Mouse (Mus musculus) CH12.LX (cell line): ENCODE data around the gene Fam189a2. TPM values are rescaled to one million over a fixed set of nuclear protein-coding genes. Genes with fewer than 3 reads are reported as not detected.

Source experiments
- DNase-seq: peaks from one replicate; pipeline ENCODE4 v3.0.0-alpha.2; 2013; ENCODE audit errors: extremely low read depth
- H3K27ac ChIP-seq: 2 replicates; pipeline ENCODE4 v1.5.1; 2012; ENCODE audit warnings: low read depth, mild to moderate bottlenecking, control low read depth, moderate library complexity; ENCODE audit not compliant: insufficient read depth
- H3K27me3 ChIP-seq: replicated peaks from 2 replicates; pipeline ENCODE3; 2012; ENCODE audit warnings: inconsistent platforms
- H3K36me3 ChIP-seq, 2 experiments: replicated peaks in 1 of 2; 2 replicates each; pipeline versions ENCODE3 to v1.6.1; 2012; ENCODE audit warnings: inconsistent platforms in 1 of 2, low read length in 1 of 2, mild to moderate bottlenecking in 1 of 2, mixed read lengths in 1 of 2, moderate library complexity in 1 of 2; ENCODE audit not compliant: control insufficient read depth in 1 of 2, insufficient read depth in 1 of 2
- H3K4me1 ChIP-seq, 2 experiments: 2 replicates each; pipeline ENCODE4 v1.6.1; 2012; ENCODE audit warnings: inconsistent platforms in 1 of 2, moderate library complexity in 1 of 2; ENCODE audit not compliant: insufficient read depth in 2 of 2, control insufficient read depth in 1 of 2
- H3K4me2 ChIP-seq: 2 replicates; pipeline ENCODE4 v1.6.1; 2012; ENCODE audit warnings: low read depth, mild to moderate bottlenecking, control low read depth; ENCODE audit not compliant: poor library complexity, insufficient read depth, severe bottlenecking
- H3K4me3 ChIP-seq, 3 experiments: fragments of 150-350 bp in 1 of 3; sonication (generic) in 1 of 3; replicated peaks in 1 of 3; 2 replicates each; pipeline versions ENCODE3 to v1.5.1; 2011 to 2012; ENCODE audit warnings: low read depth in 2 of 3, low read length in 2 of 3, mild to moderate bottlenecking in 2 of 3, moderate library complexity in 2 of 3, control low read depth in 1 of 3, improper control_type of control experiment in 1 of 3, inconsistent platforms in 1 of 3, mixed read lengths in 1 of 3; ENCODE audit not compliant: poor library complexity in 1 of 3
- H3K79me2 ChIP-seq: replicated peaks from 2 replicates; pipeline ENCODE4 v1.6.1; 2012; ENCODE audit warnings: mild to moderate bottlenecking, moderate library complexity; ENCODE audit not compliant: control insufficient read depth, poor library complexity, insufficient read depth, severe bottlenecking; ENCODE audit errors: extremely low read depth
- H3K9ac ChIP-seq: 2 replicates; pipeline ENCODE4 v1.6.1; 2012; ENCODE audit warnings: low read depth, mild to moderate bottlenecking, control low read depth, moderate library complexity; ENCODE audit not compliant: insufficient read depth
- H3K9me3 ChIP-seq: replicated peaks from 2 replicates; pipeline ENCODE3; 2012; ENCODE audit warnings: low read length, inconsistent platforms, mixed read lengths
- BHLHE40 ChIP-seq: IDR thresholded peaks from 2 replicates; pipeline ENCODE4 v1.6.1; 2011; ENCODE audit warnings: mild to moderate bottlenecking, low read depth, low read length, improper control_type of control experiment
- CHD2 ChIP-seq: IDR thresholded peaks from 2 replicates; pipeline ENCODE4 v1.6.1; 2011; ENCODE audit warnings: low read length, improper control_type of control experiment
- CTCF ChIP-seq, 2 experiments: IDR thresholded peaks in 1 of 2; conservative IDR thresholded peaks in 1 of 2; 2 replicates each; pipeline ENCODE4 v1.5.1; 2011 to 2012; ENCODE audit warnings: low read depth in 2 of 2, low read length in 2 of 2, improper control_type of control experiment in 1 of 2, inconsistent platforms in 1 of 2, mild to moderate bottlenecking in 1 of 2, moderate library complexity in 1 of 2
- E2F4 ChIP-seq: IDR thresholded peaks from 2 replicates; pipeline ENCODE4 v1.6.1; 2011; ENCODE audit warnings: low read depth, low read length, improper control_type of control experiment; ENCODE audit not compliant: insufficient replicate concordance
- ELF1 ChIP-seq: IDR thresholded peaks from 2 replicates; pipeline ENCODE4 v1.6.1; 2014; ENCODE audit warnings: low read depth, mild to moderate bottlenecking, inconsistent platforms, low read length, improper control_type of control experiment
- ETS1 ChIP-seq: conservative IDR thresholded peaks from 2 replicates; pipeline ENCODE4 v1.6.1; 2012; ENCODE audit warnings: low read depth, mild to moderate bottlenecking, inconsistent platforms, low read length, improper control_type of control experiment, moderate library complexity
- HCFC1 ChIP-seq: IDR thresholded peaks from 2 replicates; pipeline ENCODE4 v1.6.1; 2012; ENCODE audit warnings: low read depth, mild to moderate bottlenecking, inconsistent platforms, low read length, improper control_type of control experiment
- IRF4 ChIP-seq: IDR thresholded peaks from 2 replicates; pipeline ENCODE4 v1.6.1; 2014; ENCODE audit warnings: low read depth, mild to moderate bottlenecking, inconsistent platforms, low read length, improper control_type of control experiment
- JUND ChIP-seq: conservative IDR thresholded peaks from 2 replicates; pipeline ENCODE4 v1.6.1; 2011; ENCODE audit warnings: low read depth, low read length, improper control_type of control experiment
- MAX ChIP-seq: IDR thresholded peaks from 2 replicates; pipeline ENCODE4 v1.6.1; 2011; ENCODE audit warnings: low read length, improper control_type of control experiment
- MAZ ChIP-seq: IDR thresholded peaks from 2 replicates; pipeline ENCODE4 v1.6.1; 2012; ENCODE audit warnings: low read depth, mild to moderate bottlenecking, inconsistent platforms, low read length, improper control_type of control experiment, moderate library complexity
- MXI1 ChIP-seq: IDR thresholded peaks from 2 replicates; pipeline ENCODE4 v1.6.1; 2011; ENCODE audit warnings: mild to moderate bottlenecking, low read depth, low read length, improper control_type of control experiment
- NELFE ChIP-seq: IDR thresholded peaks from 2 replicates; pipeline ENCODE4 v1.6.1; 2011; ENCODE audit warnings: low read depth, low read length, improper control_type of control experiment
- NRF1 ChIP-seq: IDR thresholded peaks from 2 replicates; pipeline ENCODE4 v1.6.1; 2014; ENCODE audit warnings: low read depth, mild to moderate bottlenecking, inconsistent platforms, low read length, improper control_type of control experiment, moderate library complexity
- POLR2A ChIP-seq: IDR thresholded peaks from 2 replicates; pipeline ENCODE4 v1.6.1; 2011; ENCODE audit warnings: low read depth, mild to moderate bottlenecking, improper control_type of control experiment, low read length
- POLR2AphosphoS2 ChIP-seq: IDR thresholded peaks from 2 replicates; pipeline ENCODE4 v1.6.1; 2011; ENCODE audit warnings: low read depth, low read length, improper control_type of control experiment
- RCOR1 ChIP-seq: conservative IDR thresholded peaks from 2 replicates; pipeline ENCODE4 v1.6.1; 2012; ENCODE audit warnings: low read depth, mild to moderate bottlenecking, inconsistent platforms, low read length, improper control_type of control experiment
- SIN3A ChIP-seq: IDR thresholded peaks from 2 replicates; pipeline ENCODE4 v1.6.1; 2012; ENCODE audit warnings: low read length, improper control_type of control experiment, inconsistent platforms
- SMC3 ChIP-seq: IDR thresholded peaks from 2 replicates; pipeline ENCODE4 v1.6.1; 2011; ENCODE audit warnings: low read depth, low read length, improper control_type of control experiment
- TBP ChIP-seq: conservative IDR thresholded peaks from 2 replicates; pipeline ENCODE4 v1.6.1; 2011; ENCODE audit warnings: low read depth, low read length, improper control_type of control experiment
- TCF12 ChIP-seq: IDR thresholded peaks from 2 replicates; pipeline ENCODE4 v1.6.1; 2014; ENCODE audit warnings: low read depth, mild to moderate bottlenecking, inconsistent platforms, low read length, improper control_type of control experiment
- UBTF ChIP-seq: IDR thresholded peaks from 2 replicates; pipeline ENCODE4 v1.6.1; 2012; ENCODE audit warnings: low read depth, mild to moderate bottlenecking, inconsistent platforms, low read length, improper control_type of control experiment, moderate library complexity
- USF1 ChIP-seq: IDR thresholded peaks from 2 replicates; pipeline ENCODE4 v1.6.1; 2014; ENCODE audit warnings: low read depth, mild to moderate bottlenecking, inconsistent platforms, low read length, improper control_type of control experiment
- USF2 ChIP-seq: conservative IDR thresholded peaks from 2 replicates; pipeline ENCODE4 v1.6.1; 2011; ENCODE audit warnings: low read depth, low read length, improper control_type of control experiment
- ZMIZ1 ChIP-seq: IDR thresholded peaks from 2 replicates; pipeline ENCODE4 v1.6.1; 2012; ENCODE audit warnings: low read depth, mild to moderate bottlenecking, inconsistent platforms, low read length, improper control_type of control experiment
- dilution Hi-C: fragments of 300-500 bp; cut with MboI; formaldehyde crosslinking; loops from 2 replicates; pipeline ENCODE4 v1.14.3; 2020; ENCODE audit warnings: low sequenced_read_pairs; ENCODE audit not compliant: extremely low pct_unique_long_range_greater_than_20kb, extremely low pct_ligation_motif_present
- in situ Hi-C: fragments of 300-500 bp; cut with MboI; formaldehyde crosslinking; loops from 3 replicates; pipeline ENCODE4 v1.14.3; 2019; ENCODE audit warnings: low sequenced_read_pairs, low pct_ligation_motif_present, low pct_unique_long_range_greater_than_20kb, mixed read lengths
- polyA plus RNA-seq: library from polyadenylated mRNA; unstranded; fragments of >175 nt; gene quantifications from 2 replicates; pipeline ENCODE4 v1.2.1, GENCODE M21; 2012; ENCODE audit warnings: low read depth; ENCODE audit not compliant: insufficient read length
- total RNA-seq, 2 experiments: library from RNA; depleted of rRNA; stranded (reverse); fragments of 300-350 nt in 1 of 2; fragments of >200 nt in 1 of 2; gene quantifications; 2 replicates each; pipeline ENCODE4 v1.2.3; 2012 to 2014

Gene Fam189a2
- total and polyA plus RNA-seq, 3 experiments: not detected

DNA sequence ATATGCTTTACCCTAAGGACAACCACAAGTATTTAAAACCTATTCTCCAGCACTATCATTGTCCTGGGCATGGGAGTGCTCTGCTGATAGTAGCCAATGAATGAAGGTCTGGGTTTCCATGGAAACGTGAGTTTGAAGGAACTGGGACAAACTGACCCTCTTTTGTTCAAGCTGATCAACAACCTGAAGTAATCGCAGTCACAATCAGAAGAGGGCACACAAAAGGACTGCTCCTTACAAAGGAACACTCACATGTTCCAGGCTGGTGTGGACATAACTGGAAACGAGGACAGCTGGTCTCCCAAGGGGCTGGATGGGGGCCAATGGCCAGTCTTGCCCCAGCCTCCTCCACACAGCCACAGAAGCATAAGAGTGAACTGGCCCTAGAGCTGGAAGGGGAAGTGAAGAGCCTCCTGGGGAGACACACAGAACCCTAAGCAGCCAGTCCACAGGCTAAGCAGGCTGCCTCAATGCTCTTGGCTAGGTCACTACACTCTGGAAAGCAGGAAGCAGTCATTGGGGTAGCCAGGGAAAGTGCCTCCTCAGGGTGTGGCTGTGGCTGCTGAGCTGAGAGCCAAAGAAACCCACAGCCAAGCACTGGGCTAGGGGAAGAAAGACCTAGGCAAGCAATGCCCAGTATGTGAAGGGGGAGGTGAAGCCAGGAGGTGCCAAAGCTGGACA lies 14.0 kb downstream of the Fam189a2 start:
- Histone ChIP-seq H3K4me3 (no peak overlapping the region), H3K36me3 (no peaks in the 10 kb centered on the region), H3K4me2 (no peak overlapping the region), H3K79me2 (no peaks in the 10 kb centered on the region), H3K27ac (no peak overlapping the region), H3K9me3 (no peaks in the 10 kb centered on the region), H3K9ac (no peak overlapping the region), H3K27me3 (no peaks in the 10 kb centered on the region), H3K4me1 (peaks cover 0 to 7% of the 10 kb centered on the region in 2 experiments; a peak in 2 of 4 replicates)
- in situ Hi-C loops (no loop called here), dilution Hi-C loops (no loop called here)
- TF ChIP-seq SMC3: no peak
- TF ChIP-seq HCFC1: no peak
- no peak for TF ChIP-seq UBTF
- no peak for TF ChIP-seq E2F4
- TF ChIP-seq USF2: no peak
- TF ChIP-seq POLR2A: no peak
- TF ChIP-seq MXI1: no peak
- TF ChIP-seq MAZ: no peak
- no peak for TF ChIP-seq POLR2AphosphoS2
- TF ChIP-seq JUND: no peak
- TF ChIP-seq ZMIZ1: no peak
- TF ChIP-seq TBP: no peak
- no peak for TF ChIP-seq ELF1
- TF ChIP-seq NRF1: no peak
- TF ChIP-seq NELFE: no peak
- no peak for TF ChIP-seq RCOR1
- TF ChIP-seq ETS1: no peak
- TF ChIP-seq CTCF (conservative IDR thresholded peaks at IDR 0.05 in 1 of 2, IDR thresholded peaks at IDR 0.05 in 1 of 2; ENCODE audit: low read depth in 2 of 2, low read length in 2 of 2): no peak
- no peak for DNase-seq

DNA sequence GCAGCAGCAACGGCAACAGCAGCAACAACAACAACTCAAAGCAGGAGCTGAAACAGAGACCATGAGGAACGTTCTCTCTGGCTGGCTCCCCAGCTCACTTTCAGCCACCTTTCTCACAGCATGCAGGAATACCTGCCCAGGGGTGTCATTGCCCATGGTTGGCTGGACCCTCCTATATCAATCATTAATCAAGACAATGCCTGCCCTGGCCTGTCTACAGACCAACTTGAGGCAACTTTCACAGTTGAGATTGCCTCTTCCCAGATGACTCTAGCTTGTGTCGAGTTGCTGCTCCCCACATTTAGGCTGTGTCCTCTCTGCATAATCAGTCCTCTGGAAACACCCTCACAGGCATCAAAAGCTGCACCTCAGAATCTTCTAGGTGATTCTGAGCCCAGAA lies 17.6 kb downstream of the Fam189a2 start:
- DNase-seq: no peak
- no peak overlapping the region for H3K4me2 ChIP-seq
- in situ Hi-C loops (no loop called here), dilution Hi-C loops (no loop called here)
- no peaks in the 10 kb centered on the region for H3K36me3 ChIP-seq
- H3K4me3 ChIP-seq: no peak overlapping the region
- H3K9ac ChIP-seq: no peak overlapping the region
- H3K79me2 ChIP-seq: no peaks in the 10 kb centered on the region
- H3K27me3 ChIP-seq: no peaks in the 10 kb centered on the region
- no peaks in the 10 kb centered on the region for H3K9me3 ChIP-seq
- TF ChIP-seq NRF1 (no peak), CHD2 (no peak), ELF1 (no peak), MAX (no peak), BHLHE40 (no peak), RCOR1 (no peak), POLR2AphosphoS2 (no peak), UBTF (no peak), IRF4 (no peak), CTCF (conservative IDR thresholded peaks at IDR 0.05 in 1 of 2, IDR thresholded peaks at IDR 0.05 in 1 of 2; ENCODE audit: low read depth in 2 of 2, low read length in 2 of 2) (no peak), USF1 (no peak), TCF12 (no peak), NELFE (no peak), SIN3A (no peak)
- H3K27ac ChIP-seq: no peak overlapping the region
- peaks cover 0 to 7% of the 10 kb centered on the region in 2 experiments; a peak in 2 of 4 replicates for H3K4me1 ChIP-seq
